Mouse (Mus musculus) hindbrain, embryonic 16.5 days (tissue): Measurements from ENCODE around the gene Dtx4. TPM values are rescaled to one million over a fixed set of nuclear protein-coding genes. Genes with fewer than 3 reads are reported as not detected.

ENCODE experiments used
- ATAC-seq: fragments of 200-750 bp; cut with Nextera tagmentation; 2 replicates; pipeline ENCODE4 v1.8.0; 2017; ENCODE audit warnings: moderate TSS enrichment, moderate library complexity
- H3K27ac ChIP-seq: fragments of 300-500 bp; sonication (generic); 2 replicates; pipeline ENCODE4 v1.5.1; 2014; ENCODE audit warnings: low read depth, mild to moderate bottlenecking, control low read depth, low read length, moderate library complexity
- H3K27me3 ChIP-seq: fragments of 300-500 bp; sonication (generic); replicated peaks from 2 replicates; pipeline ENCODE4 v1.6.1; 2014; ENCODE audit warnings: low read length; ENCODE audit not compliant: control insufficient read depth, insufficient read depth
- H3K36me3 ChIP-seq: fragments of 300-500 bp; sonication (generic); 2 replicates; pipeline ENCODE4 v1.6.1; 2014; ENCODE audit warnings: mild to moderate bottlenecking, low read length, moderate library complexity, mixed read lengths; ENCODE audit not compliant: control insufficient read depth, insufficient read depth
- H3K4me1 ChIP-seq: fragments of 300-500 bp; sonication (generic); 2 replicates; pipeline ENCODE4 v1.6.1; 2014; ENCODE audit warnings: low read depth, low read length; ENCODE audit not compliant: control insufficient read depth, insufficient read depth
- H3K4me2 ChIP-seq: fragments of 300-500 bp; sonication (generic); 2 replicates; pipeline ENCODE4 v1.6.1; 2014; ENCODE audit warnings: mild to moderate bottlenecking, low read length, control low read depth, moderate library complexity
- H3K4me3 ChIP-seq: fragments of 300-500 bp; sonication (generic); 2 replicates; pipeline ENCODE4 v1.5.1; 2014; ENCODE audit warnings: mild to moderate bottlenecking, low read length, control low read depth, moderate library complexity
- H3K9ac ChIP-seq: fragments of 300-500 bp; sonication (generic); 2 replicates; pipeline ENCODE4 v1.6.1; 2014; ENCODE audit warnings: low read depth, mild to moderate bottlenecking, control low read depth, low read length, moderate library complexity
- H3K9me3 ChIP-seq: fragments of 300-500 bp; sonication (generic); 2 replicates; pipeline ENCODE4 v1.6.1; 2014; ENCODE audit warnings: mild to moderate bottlenecking, low read length, moderate library complexity; ENCODE audit not compliant: control insufficient read depth
- WGBS: fragments of 180-500 bp; shearing (Covaris S2); extraction: QIAGEN DNeasy Blood & Tissue Kit; methylation state at CpG from one replicate; pipeline ENCODE4 v1.1.7; 2014; 5-methylcytosine and 5-hydroxymethylcytosine counted together
- polyA plus RNA-seq: library from polyadenylated mRNA; unstranded; fragments of >200 nt; fragmentation: Nextera tagmentation; extraction: Ambion mirVana; gene quantifications from 2 replicates; pipeline ENCODE4 v1.2.1, GENCODE M21; 2015

Gene Dtx4
- polyA plus RNA-seq, 1 experiment from 2014 or later, result 32.7 TPM

DNA sequence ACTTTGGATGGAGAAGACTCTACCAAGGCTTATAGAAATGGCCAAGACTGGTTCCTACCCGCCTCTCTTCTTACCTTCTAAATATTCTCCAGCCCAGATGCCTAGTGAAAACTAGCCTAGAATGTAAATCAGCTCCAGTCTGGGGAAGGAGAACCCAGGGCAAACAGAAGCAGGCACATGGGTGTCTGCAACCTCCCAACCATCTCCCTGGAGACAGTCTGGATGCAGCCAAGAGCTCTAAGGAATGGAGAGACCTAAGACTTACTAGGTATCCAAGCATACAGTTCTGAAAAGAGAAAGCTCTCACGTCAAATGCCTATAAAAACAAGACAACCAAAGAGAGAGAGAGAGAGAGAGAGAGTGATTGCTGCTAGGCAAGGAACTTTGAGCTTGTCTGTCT lies 3.3 kb downstream of the Dtx4 start:
- 20% methylated on average over 2 of the region's 2 CpGs for WGBS
- Histone ChIP-seq H3K9ac (no peak overlapping the region), H3K9me3 (no peaks in the 10 kb centered on the region), H3K36me3 (no peaks in the 10 kb centered on the region), H3K27ac (no peak overlapping the region; the same call in 1 of the 2 replicates), H3K27me3 (no peaks in the 10 kb centered on the region), H3K4me2 (peak overlapping the region; percentile 10; the same call in 1 of the 2 replicates), H3K4me1 (peaks cover 23% of the 10 kb centered on the region), H3K4me3 (no peak overlapping the region)
- no peak for ATAC-seq

DNA sequence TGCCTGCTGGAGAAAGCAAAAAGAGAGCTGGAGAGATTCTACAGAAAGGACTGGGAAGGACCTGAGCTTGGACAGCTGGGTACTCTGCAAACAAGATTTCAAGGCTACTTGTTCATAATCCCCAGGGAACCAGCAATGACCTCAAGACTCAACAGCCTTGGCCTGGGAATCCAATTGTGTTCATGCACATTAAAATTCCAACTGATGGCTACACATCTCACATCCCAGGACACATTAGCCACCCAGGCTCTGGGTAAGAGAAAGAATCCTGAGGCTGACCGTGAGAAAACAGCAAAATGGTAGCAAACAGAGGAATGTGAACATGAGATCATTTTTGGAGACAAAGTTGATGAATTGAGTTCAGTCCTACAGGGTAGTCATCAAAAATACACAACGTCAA lies 5.0 kb downstream of the Dtx4 start:
- Histone ChIP-seq H3K27me3 (no peaks in the 10 kb centered on the region), H3K9ac (no peak overlapping the region), H3K4me2 (no peak overlapping the region), H3K4me3 (no peak overlapping the region), H3K27ac (no peak overlapping the region), H3K4me1 (peaks cover 23% of the 10 kb centered on the region), H3K36me3 (peaks cover 9% of the 10 kb centered on the region), H3K9me3 (no peaks in the 10 kb centered on the region)
- 43% methylated on average over 2 of the region's 2 CpGs for WGBS
- no peak for ATAC-seq

DNA sequence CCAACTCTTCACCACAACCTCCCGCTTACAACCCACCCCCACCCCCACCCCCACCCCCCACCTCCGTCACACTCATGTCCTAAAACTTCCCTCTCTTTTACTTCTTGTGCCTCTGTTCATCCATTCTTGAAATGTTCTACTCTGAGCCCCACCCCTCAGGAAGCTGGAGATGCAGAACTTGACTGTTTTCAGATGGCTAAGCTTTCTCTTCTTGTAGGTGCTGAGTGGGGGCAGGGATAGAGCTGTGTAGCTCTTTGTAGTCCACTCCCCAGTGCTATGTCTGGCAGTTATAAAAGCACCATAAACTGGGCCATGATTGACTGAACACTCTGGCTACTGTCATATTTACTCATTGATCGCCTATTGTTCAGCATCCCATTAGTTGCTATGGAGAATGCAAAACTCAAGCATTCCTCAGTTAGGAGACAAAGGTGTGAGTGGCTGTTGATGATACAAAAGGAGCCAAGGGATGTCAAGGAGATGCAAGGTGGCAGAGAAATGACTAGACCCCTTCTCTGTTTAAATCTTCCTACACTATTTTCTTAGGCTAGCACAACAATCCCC lies 6.2 kb downstream of the Dtx4 start:
- Histone ChIP-seq H3K4me2 (0 out of 2 replicates have a peak overlapping the region, but pooled peaks have one; percentile 22), H3K4me1 (peaks cover 28% of the 10 kb centered on the region), H3K4me3 (no peak overlapping the region), H3K36me3 (peaks cover 15% of the 10 kb centered on the region), H3K9me3 (no peaks in the 10 kb centered on the region), H3K9ac (no peak overlapping the region), H3K27me3 (no peaks in the 10 kb centered on the region), H3K27ac (0 out of 2 replicates have a peak overlapping the region, but pooled peaks have one; percentile 19)
- no peak for ATAC-seq
- 9% methylated on average over 3 of the region's 3 CpGs for WGBS

DNA sequence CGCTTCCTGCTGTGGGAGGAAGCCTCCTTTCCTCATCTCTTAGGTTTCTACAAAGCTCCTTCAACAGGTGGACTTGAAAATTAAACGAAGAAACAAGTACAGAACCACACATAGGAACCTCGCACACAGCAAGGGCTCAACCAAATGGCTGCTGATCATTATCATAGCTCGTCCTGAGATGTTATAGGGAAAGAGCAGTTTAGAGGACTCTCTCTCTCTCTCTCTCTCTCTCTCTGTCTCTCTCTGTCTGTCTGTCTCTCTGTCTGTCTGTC lies 7.1 kb downstream of the Dtx4 start:
- Histone ChIP-seq H3K9ac (no peak overlapping the region), H3K27me3 (no peaks in the 10 kb centered on the region), H3K36me3 (peaks cover 15% of the 10 kb centered on the region), H3K4me2 (no peak overlapping the region), H3K4me3 (no peak overlapping the region), H3K27ac (peak overlapping the region; percentile 31; the same call in 1 of the 2 replicates), H3K9me3 (no peaks in the 10 kb centered on the region), H3K4me1 (peaks cover 24% of the 10 kb centered on the region)
- WGBS, result 14% methylated on average over 4 of the region's 4 CpGs
- ATAC-seq, result no peak

DNA sequence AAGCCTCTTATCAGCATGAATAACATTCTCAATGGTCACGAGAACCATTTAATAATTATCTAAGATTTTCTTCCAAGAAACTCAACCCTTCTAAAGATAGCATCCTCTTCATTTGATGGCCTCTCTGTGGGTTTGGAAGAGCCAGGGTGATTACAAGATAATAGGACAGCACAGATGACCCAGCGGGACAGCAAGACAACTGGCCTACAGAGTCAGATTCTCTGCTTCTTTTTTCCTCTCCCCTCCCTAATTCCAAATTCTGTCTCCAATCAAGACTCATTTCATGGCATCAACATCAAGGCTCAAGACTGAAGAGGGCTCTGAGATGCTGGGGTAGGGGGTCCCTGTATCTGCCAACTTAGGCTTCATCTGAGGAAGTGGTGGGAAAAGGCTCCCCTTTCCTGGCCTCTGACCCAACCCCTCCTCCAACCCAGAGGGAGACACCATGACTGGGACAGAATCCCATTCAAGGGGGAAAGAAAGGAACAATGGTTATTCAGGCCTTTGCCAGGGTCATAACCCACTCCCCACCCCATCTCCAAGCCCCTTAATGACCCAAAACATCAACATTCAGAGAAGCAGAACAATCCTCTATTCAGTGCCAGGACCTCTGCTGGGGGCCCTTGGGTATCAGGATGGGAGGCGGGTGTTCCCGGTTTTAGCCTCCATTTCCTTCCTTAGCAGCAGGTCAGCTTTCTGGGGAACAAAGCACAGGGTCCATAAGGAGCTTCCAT lies 7.6 kb downstream of the Dtx4 start:
- peak; percentile 31 for ATAC-seq
- no peaks in the 10 kb centered on the region for H3K27me3 ChIP-seq
- H3K27ac ChIP-seq, result peak overlapping the region; percentile 31
- 22% methylated on average over 4 of the region's 4 CpGs for WGBS
- no peak overlapping the region for H3K9ac ChIP-seq
- peaks cover 15% of the 10 kb centered on the region for H3K36me3 ChIP-seq
- no peak overlapping the region for H3K4me3 ChIP-seq
- no peak overlapping the region for H3K4me2 ChIP-seq
- peaks cover 24% of the 10 kb centered on the region for H3K4me1 ChIP-seq
- H3K9me3 ChIP-seq, result no peaks in the 10 kb centered on the region

DNA sequence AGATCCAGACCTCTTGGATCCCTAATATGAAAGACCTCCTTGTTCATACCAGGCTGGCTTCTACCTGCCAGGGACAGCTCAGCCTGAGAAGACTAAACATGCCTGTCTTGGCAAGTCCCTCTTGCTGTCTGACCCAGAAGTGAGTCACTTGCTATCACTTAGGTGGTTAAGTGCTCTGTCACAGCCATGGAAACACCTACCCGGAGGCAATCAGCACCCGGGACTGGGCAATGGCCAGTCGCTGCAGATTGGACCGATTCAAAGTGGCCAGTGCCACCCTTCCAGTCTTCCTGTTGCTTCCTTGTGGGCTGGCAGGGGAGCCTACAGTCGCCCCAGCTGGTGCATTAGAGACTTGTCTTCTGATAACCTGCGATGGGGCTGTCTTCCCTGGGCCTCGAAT lies 9.6 kb downstream of the Dtx4 start:
- Histone ChIP-seq H3K9me3 (no peaks in the 10 kb centered on the region), H3K27ac (no peak overlapping the region), H3K36me3 (peaks cover 15% of the 10 kb centered on the region), H3K4me2 (no peak overlapping the region), H3K4me3 (no peak overlapping the region), H3K4me1 (peaks cover 32% of the 10 kb centered on the region), H3K27me3 (no peaks in the 10 kb centered on the region), H3K9ac (no peak overlapping the region)
- ATAC-seq, result no peak
- WGBS, result 84% methylated on average over 7 of the region's 7 CpGs

DNA sequence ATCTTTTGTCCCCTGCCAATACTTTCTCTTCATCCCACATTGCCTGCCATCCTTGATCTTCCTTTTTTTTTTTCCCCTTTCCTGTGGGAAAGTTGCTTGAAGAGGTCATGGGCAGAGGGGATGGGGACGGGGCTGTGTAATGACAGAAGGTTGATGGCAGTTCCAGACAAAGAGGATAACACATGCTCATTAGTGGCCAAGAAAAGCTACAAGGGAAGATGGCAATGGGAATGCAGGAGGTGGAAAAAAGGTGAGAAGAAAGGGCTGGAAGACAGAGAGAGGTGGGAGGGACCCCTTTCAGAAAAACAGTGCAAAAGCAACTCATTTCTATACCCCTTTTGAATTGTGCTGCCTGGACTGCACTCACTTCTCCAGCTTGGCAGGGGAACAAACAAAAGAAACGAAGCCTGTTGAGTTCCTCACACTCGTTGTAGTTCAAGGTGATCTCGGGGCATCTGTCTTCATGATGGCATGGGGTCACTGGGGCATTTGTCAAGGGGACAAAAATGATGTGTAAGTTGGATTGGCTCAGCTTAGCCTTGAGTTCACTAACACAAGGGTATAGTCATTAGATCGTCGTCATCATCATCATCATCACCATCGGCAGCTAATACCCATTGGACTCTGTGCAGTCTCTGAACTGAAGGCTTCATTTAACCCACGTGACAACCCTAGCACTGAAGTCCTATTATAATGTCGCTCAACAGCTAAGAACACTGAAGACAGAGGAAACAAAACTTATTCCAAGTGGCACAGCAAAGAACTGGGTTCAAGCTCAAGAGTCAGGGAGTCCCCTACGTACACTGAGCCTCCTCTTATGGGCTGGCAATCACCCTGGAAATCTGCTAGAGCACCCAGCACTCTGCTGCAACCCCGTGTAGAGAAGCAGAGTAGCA lies 11.3 kb downstream of the Dtx4 start:
- no peaks in the 10 kb centered on the region for H3K27me3 ChIP-seq
- H3K9me3 ChIP-seq, result no peaks in the 10 kb centered on the region
- ATAC-seq, result peak; percentile 18
- 22% methylated on average over 11 of the region's 11 CpGs for WGBS
- no peak overlapping the region for H3K4me2 ChIP-seq
- H3K9ac ChIP-seq, result no peak overlapping the region
- peak overlapping the region; percentile 65 for H3K27ac ChIP-seq
- H3K36me3 ChIP-seq, result peaks cover 17% of the 10 kb centered on the region
- H3K4me3 ChIP-seq, result no peak overlapping the region
- H3K4me1 ChIP-seq, result peaks cover 31% of the 10 kb centered on the region

DNA sequence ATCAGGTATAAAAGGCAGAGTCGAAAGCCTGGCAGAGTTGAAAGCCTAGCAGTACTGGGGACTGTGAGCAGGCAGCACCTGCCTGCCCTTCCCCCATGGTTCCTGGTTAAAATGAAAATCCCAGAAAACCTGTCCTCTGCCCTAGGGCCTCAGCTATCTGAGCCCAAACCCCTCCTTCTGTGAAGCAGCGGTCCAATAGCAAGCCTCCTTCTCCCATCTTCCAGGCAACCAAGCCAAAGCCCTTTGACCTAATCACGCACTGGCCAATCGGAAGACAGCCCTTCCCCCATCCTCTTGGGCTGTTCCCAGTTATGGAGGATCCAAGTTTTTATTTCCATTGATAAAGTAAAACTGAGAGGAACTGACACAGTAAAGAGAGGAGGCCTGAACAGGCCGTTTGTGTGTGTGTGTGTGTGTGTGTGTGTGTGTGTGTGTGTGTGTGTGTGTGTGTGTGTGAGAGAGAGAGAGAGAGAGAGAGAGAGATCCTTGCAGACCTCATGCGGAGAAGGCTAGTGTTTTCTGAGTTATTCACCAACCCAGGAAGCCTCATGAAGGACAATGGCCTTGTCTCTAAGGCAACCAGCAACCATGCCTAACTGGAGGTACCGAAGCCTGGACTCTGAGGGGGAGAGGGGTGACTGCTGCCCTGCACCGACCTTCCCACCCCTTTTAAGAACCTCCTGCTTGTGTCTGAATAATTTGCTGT lies 12.1 kb downstream of the Dtx4 start:
- Histone ChIP-seq H3K4me3 (no peak overlapping the region), H3K36me3 (peaks cover 21% of the 10 kb centered on the region), H3K27me3 (no peaks in the 10 kb centered on the region), H3K4me1 (peaks cover 28% of the 10 kb centered on the region), H3K27ac (peak overlapping the region; percentile 65), H3K4me2 (no peak overlapping the region), H3K9ac (no peak overlapping the region), H3K9me3 (no peaks in the 10 kb centered on the region)
- ATAC-seq, result peak; percentile 81
- WGBS, result 2% methylated on average over 8 of the region's 8 CpGs
